Mouse (Mus musculus): ENCODE data around the gene Mprip. TPM values are rescaled to one million over a fixed set of nuclear protein-coding genes. Genes with fewer than 3 reads are reported as not detected.
"Not testable (repeated sequence)": the region's sequence is repeated elsewhere in the genome, so short reads cannot be mapped to it uniquely, and the experiment has no call there.

The Mprip gene
- polyA plus RNA-seq, 1 experiment: 146 TPM

- DNase-seq (ENCODE audit: extremely low spot score in 1 of 2, low spot score in 1 of 2): no peak
These were observed 8.1 kb upstream of the Mprip start for GRCm38 (mm10) chr11:59653003-59653402.

- no peak for DNase-seq (ENCODE audit: extremely low spot score in 1 of 2, low spot score in 1 of 2)
These were observed 7.6 kb upstream of the Mprip start for GRCm38 (mm10) chr11:59653547-59653946.

GRCm38 (mm10) chr11:59655337-59655736, 5.8 kb upstream of the Mprip start:
- no peak for DNase-seq (ENCODE audit: extremely low spot score in 1 of 2, low spot score in 1 of 2)

- DNase-seq (ENCODE audit: extremely low spot score in 1 of 2, low spot score in 1 of 2): no peak
These were observed 5.1 kb upstream of the Mprip start for GRCm38 (mm10) chr11:59656016-59656415.

GRCm38 (mm10) chr11:59661601-59662248, 620 bp downstream of the Mprip start:
- DNase-seq (ENCODE audit: extremely low spot score in 1 of 2, low spot score in 1 of 2): no peak

GRCm38 (mm10) chr11:59662249-59662788, 1.2 kb downstream of the Mprip start:
- peak; percentile 93 to 97 for DNase-seq (ENCODE audit: extremely low spot score in 1 of 2, low spot score in 1 of 2)

- DNase-seq (ENCODE audit: extremely low spot score in 1 of 2, low spot score in 1 of 2): peak in 1 of 2 experiments; percentile 22
These were observed 2.0 kb downstream of the Mprip start for GRCm38 (mm10) chr11:59662877-59663775.

- DNase-seq (ENCODE audit: extremely low spot score in 1 of 2, low spot score in 1 of 2): no peak
These were observed 2.7 kb downstream of the Mprip start for GRCm38 (mm10) chr11:59663776-59664320.

GRCm38 (mm10) chr11:59664818-59665217, 3.7 kb downstream of the Mprip start:
- DNase-seq (ENCODE audit: extremely low spot score in 1 of 2, low spot score in 1 of 2): peak in 1 of 2 experiments; percentile 74

GRCm38 (mm10) chr11:59671049-59671693, 10.1 kb downstream of the Mprip start:
- DNase-seq (ENCODE audit: extremely low spot score in 1 of 2, low spot score in 1 of 2): no peak

GRCm38 (mm10) chr11:59674013-59674412, 12.9 kb downstream of the Mprip start:
- no peak for DNase-seq (ENCODE audit: extremely low spot score in 1 of 2, low spot score in 1 of 2)

- not testable (repeated sequence) for DNase-seq (ENCODE audit: extremely low spot score in 1 of 2, low spot score in 1 of 2)
These were observed 13.6 kb downstream of the Mprip start for GRCm38 (mm10) chr11:59674746-59675145.

GRCm38 (mm10) chr11:59677767-59678166, 16.7 kb downstream of the Mprip start:
- DNase-seq (ENCODE audit: extremely low spot score in 1 of 2, low spot score in 1 of 2): no peak

- DNase-seq (ENCODE audit: extremely low spot score in 1 of 2, low spot score in 1 of 2): no peak
These were observed 17.6 kb downstream of the Mprip start for GRCm38 (mm10) chr11:59678693-59679092.

GRCm38 (mm10) chr11:59680111-59680510, 19.0 kb downstream of the Mprip start:
- no peak for DNase-seq (ENCODE audit: extremely low spot score in 1 of 2, low spot score in 1 of 2)

- DNase-seq (ENCODE audit: extremely low spot score in 1 of 2, low spot score in 1 of 2): no peak
These were observed 23.9 kb downstream of the Mprip start for GRCm38 (mm10) chr11:59684956-59685355.

GRCm38 (mm10) chr11:59694533-59694932, 33.4 kb downstream of the Mprip start:
- DNase-seq (ENCODE audit: extremely low spot score in 1 of 2, low spot score in 1 of 2): no peak

GRCm38 (mm10) chr11:59695550-59695949, 34.4 kb downstream of the Mprip start:
- DNase-seq (ENCODE audit: extremely low spot score in 1 of 2, low spot score in 1 of 2): no peak

GRCm38 (mm10) chr11:59697572-59697971, 36.5 kb downstream of the Mprip start:
- peak in 1 of 2 experiments; percentile 52 for DNase-seq (ENCODE audit: extremely low spot score in 1 of 2, low spot score in 1 of 2)

- DNase-seq (ENCODE audit: extremely low spot score in 1 of 2, low spot score in 1 of 2): no peak
These were observed 39.7 kb downstream of the Mprip start for GRCm38 (mm10) chr11:59700787-59701186.

GRCm38 (mm10) chr11:59705113-59705512, 44.0 kb downstream of the Mprip start:
- DNase-seq (ENCODE audit: extremely low spot score in 1 of 2, low spot score in 1 of 2): no peak

Measured in frontal cortex, adult 2 months (tissue).